Mouse (Mus musculus) spleen, adult 2 months (tissue): ENCODE measurements around the gene Kcna10.

ENCODE experiments used
- CTCF ChIP-seq: fragments of 200-500 bp; IDR thresholded peaks from 2 replicates; pipeline ENCODE4 v1.5.1; 2011; ENCODE audit warnings: mild to moderate bottlenecking, inconsistent platforms; ENCODE audit not compliant: insufficient read depth, insufficient read length, insufficient replicate concordance; ENCODE audit errors: extremely low read depth
- POLR2A ChIP-seq: fragments of 200-500 bp; IDR thresholded peaks from 2 replicates; pipeline ENCODE4 v1.6.1; 2011; ENCODE audit warnings: low read depth, low read length, inconsistent platforms

DNA sequence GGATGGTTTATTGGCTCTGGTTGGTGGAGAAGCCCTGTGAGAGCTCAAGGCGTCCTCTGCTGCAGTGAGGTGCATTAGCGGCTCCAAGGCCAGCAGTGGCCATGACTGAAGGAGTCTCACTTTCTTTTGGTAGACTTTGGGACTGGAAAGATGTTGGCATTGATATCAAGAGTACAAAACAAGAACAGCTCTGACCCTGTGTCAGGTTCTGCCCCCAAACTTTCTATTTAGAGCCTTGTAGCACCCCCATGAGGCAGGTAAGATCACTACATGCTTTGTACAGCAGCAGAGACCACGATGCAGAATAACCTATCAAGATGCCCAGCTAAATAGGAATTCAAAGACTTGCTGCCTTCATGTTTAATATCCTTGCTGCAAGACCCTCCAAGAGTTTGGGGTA, 23.4 kb upstream of the Kcna10 start:
- no peak for TF ChIP-seq POLR2A
- no peak for TF ChIP-seq CTCF
